Mouse (Mus musculus): Measurements from ENCODE around the gene Hif3a. TPM values are rescaled to one million over a fixed set of nuclear protein-coding genes. Genes with fewer than 3 reads are reported as not detected.

Gene Hif3a
- polyA plus RNA-seq, 1 experiment from 2014 or later: 8.7 TPM

DNA sequence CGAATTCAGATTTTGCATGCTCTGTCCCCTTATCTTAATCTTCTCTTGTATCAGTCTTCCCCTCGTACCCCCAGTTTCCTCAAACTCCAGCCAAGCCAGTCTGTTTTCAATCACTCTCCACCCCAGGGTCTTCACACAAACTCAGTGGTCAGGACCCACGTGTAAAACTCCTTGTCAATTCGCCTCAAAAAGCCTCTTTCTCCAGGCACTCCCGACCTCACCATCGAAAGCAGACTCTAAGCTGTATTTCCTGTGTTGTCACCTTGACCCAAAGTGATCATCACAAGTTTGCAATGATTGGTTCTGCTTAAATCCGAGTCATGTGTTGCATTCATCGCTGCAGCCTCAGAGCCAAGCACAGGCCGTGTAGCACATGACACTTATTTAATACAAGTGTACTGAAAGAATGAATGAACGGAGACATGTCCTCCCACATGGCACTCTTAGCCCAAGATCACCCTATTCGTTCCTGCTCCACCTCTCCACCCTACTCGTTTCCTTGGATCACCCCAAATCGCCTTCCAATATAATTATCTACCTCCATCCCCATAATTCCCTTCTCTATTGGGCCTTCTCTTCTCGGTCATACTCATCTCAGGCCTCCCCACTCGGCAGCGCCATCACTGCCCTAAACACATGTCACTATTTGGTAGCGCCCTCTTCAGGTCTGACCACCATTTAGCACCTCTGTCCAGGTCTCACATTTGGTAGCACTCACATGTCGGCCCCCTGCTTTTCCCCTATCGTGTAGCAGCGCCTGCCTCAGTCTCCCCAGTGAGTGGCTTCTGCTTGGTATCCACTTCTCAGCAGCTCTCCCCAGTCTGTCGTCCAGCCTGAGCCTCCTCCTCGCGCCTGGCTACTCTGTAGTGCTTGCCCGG lies 35.3 kb downstream of the Hif3a start:
- Histone ChIP-seq H3K27me3 (0 out of 2 replicates have a peak, but pooled peaks cover 5% of the 10 kb centered on the region), H3K27ac (peak overlapping the region; percentile 54), H3K4me1 (peaks cover 25% of the 10 kb centered on the region), H3K4me2 (peak overlapping the region; percentile 72), H3K4me3 (replicated peaks) (peak overlapping the region; percentile 77), H3K9me3 (no peaks in the 10 kb centered on the region), H3K9ac (peak overlapping the region; percentile 81), H3K36me3 (replicated peaks) (peaks cover 32% of the 10 kb centered on the region)
- WGBS: 9% methylated on average over 24 of the region's 24 CpGs
- ATAC-seq (ENCODE audit: low FRiP score): peak; percentile 76

DNA sequence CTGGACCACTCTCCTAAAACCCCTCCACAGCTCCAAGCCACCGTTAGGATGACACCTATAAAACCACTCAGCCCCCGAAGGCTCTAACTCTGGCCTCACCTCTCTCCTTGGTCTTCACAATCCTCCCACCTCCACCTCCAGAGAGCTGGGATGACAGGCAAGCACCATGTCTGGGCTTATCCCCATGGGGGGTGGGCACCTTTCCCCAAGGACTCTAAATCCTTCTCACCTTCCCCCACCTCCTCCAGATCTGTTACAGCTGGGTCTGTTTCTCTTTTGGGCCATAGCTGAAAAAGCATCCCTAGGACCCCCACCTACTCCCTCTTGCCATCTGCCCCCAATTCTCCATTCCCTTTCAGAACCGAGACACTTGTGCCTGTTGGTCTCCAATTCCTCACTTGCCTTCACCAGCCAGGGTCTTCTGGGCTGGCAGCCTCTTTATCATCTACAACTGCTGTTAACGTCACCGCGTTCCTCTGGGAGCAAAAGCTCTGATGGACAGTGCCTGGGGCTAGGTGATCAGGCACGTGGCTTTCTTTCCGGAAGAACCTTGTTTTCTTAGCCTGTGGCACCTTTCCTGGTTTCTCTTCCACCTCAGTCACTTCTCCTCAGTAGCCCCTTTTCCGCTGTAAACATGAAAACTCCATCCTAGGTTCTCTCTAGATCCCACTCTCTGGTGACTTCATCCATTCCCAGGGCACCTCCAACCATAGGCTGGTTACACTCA lies 36.2 kb downstream of the Hif3a start:
- peaks cover 27% of the 10 kb centered on the region for H3K4me1 ChIP-seq
- no peak overlapping the region for H3K27ac ChIP-seq
- peak overlapping the region; percentile 72 for H3K4me2 ChIP-seq
- H3K9ac ChIP-seq: peak overlapping the region; percentile 81; the same call in 1 of the 2 replicates
- 82% methylated on average over 9 of the region's 9 CpGs for WGBS
- peak overlapping the region; percentile 77 for H3K4me3 ChIP-seq (replicated peaks)
- no peaks in the 10 kb centered on the region for H3K9me3 ChIP-seq
- ATAC-seq (ENCODE audit: low FRiP score): no peak
- H3K36me3 ChIP-seq (replicated peaks): peaks cover 41% of the 10 kb centered on the region
- H3K27me3 ChIP-seq: no peaks in the 10 kb centered on the region

DNA sequence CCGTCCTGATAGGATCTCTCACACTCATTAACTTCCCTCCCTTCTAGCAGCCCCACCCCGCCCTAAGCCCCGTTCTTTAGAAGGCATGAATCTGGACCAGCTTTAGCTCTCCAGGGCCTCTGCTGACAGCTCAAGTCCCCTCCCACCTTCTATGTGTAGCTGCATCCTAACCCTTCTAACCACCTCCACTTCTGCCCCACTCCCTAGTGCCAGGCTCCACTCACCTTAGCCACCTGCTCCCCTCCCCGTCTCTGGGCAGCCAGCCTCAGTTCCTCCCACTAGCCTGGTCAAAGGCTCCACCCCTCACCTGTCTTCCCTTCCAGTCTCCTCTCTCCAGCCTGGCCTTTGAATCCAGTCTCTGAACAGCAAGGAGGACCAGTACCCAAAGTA lies 36.7 kb downstream of the Hif3a start:
- Histone ChIP-seq H3K9me3 (no peaks in the 10 kb centered on the region), H3K4me2 (no peak overlapping the region), H3K27me3 (no peaks in the 10 kb centered on the region), H3K27ac (no peak overlapping the region), H3K4me1 (peaks cover 30% of the 10 kb centered on the region), H3K36me3 (replicated peaks) (peaks cover 46% of the 10 kb centered on the region), H3K4me3 (replicated peaks) (no peak overlapping the region), H3K9ac (no peak overlapping the region)
- WGBS: 85% methylated on average over 4 of the region's 4 CpGs
- ATAC-seq (ENCODE audit: low FRiP score): no peak

DNA sequence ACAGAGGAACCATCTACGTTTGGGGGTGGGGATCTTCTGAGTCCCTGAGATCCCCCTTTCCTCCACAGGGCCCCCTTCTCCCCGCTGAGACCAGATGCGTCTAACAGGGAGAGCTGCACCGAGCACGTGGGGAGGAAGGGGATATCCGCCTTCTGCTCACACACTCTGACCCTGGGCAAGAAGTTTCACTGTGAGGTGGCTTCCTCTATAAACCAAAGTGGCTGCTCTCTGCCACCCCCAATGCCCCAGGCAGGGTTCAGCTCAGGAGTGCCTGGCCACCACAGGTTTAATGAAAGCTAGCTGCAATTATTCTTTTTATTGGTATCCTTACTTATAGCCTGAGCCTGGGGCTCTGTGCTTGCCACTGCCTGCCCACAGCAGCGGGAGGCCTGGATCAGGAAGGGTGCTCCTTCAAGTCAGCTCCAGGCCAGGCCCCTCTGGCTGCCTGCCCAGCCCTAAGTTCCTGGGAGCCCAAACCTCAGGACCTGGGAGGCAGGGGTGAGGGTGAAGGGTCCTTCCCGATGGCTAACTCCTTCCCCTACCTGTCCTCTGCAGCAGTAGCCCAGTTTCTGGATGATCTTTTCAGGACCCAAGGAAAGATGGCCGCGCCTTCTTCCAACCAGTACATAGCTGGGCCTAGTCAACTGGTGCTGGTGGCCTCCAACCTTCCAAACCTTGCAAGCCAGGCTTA lies 37.3 kb downstream of the Hif3a start:
- H3K4me3 ChIP-seq (replicated peaks): no peak overlapping the region
- H3K4me1 ChIP-seq: peaks cover 30% of the 10 kb centered on the region
- H3K9ac ChIP-seq: no peak overlapping the region
- H3K9me3 ChIP-seq: no peaks in the 10 kb centered on the region
- H3K4me2 ChIP-seq: no peak overlapping the region
- WGBS: 87% methylated on average over 10 of the region's 10 CpGs
- no peaks in the 10 kb centered on the region for H3K27me3 ChIP-seq
- peaks cover 52% of the 10 kb centered on the region for H3K36me3 ChIP-seq (replicated peaks)
- ATAC-seq (ENCODE audit: low FRiP score): no peak
- H3K27ac ChIP-seq: no peak overlapping the region

DNA sequence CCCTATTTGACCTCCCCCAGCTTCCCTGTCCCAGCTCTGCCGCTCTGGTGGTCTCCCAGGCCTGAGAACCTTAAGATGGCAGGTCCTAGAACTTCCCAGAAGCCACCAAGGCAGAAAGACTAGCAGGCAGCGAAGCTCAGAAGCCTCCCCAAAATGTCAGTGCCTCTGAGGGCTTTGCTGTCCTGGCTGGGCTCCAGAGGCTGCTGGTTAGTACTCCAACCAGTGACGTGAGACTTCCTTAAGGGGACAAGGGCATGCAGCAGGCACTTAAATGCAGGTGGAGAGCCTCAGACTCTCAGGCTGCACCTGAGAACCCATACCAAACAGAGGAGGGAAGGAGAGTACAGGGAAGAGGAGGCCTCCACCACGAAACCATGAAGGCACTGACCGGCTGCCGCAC lies 38.1 kb downstream of the Hif3a start:
- peaks cover 60% of the 10 kb centered on the region for H3K36me3 ChIP-seq (replicated peaks)

DNA sequence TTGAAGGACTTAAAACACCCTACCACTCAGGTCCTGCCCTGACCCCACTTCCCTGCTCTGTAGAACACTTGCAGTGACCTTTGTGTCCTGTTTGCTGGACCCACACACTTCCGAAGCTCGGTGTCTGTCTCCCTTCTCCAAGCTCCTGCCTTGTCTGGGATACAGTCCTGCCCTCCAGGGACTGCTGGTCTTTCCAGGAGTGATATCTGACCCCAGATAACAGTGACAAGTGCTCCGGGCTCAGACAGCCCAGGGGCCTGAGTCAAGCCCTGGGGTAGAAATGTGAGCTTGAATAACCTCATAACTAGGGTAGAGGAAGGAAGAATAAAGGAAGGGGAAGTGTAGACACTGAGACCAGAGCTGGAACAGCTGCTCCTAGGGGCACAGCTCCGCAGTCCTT lies 38.5 kb downstream of the Hif3a start:
- ATAC-seq (ENCODE audit: low FRiP score): no peak
- H3K27me3 ChIP-seq: no peaks in the 10 kb centered on the region
- H3K4me3 ChIP-seq (replicated peaks): no peak overlapping the region
- no peak overlapping the region for H3K4me2 ChIP-seq
- H3K9ac ChIP-seq: no peak overlapping the region
- H3K36me3 ChIP-seq (replicated peaks): peaks cover 60% of the 10 kb centered on the region
- no peak overlapping the region for H3K27ac ChIP-seq
- peaks cover 30% of the 10 kb centered on the region for H3K4me1 ChIP-seq
- 92% methylated on average over 4 of the region's 4 CpGs for WGBS
- H3K9me3 ChIP-seq: no peaks in the 10 kb centered on the region

More for the DNA sequence above, 38.1 kb downstream of the Hif3a start:
- H3K9ac ChIP-seq: no peak overlapping the region
- H3K9me3 ChIP-seq: no peaks in the 10 kb centered on the region
- no peak overlapping the region for H3K4me3 ChIP-seq (replicated peaks)
- H3K4me1 ChIP-seq: peaks cover 30% of the 10 kb centered on the region
- WGBS: 96% methylated on average over 6 of the region's 6 CpGs
- ATAC-seq (ENCODE audit: low FRiP score): no peak
- no peak overlapping the region for H3K4me2 ChIP-seq
- H3K27ac ChIP-seq: no peak overlapping the region
- H3K27me3 ChIP-seq: no peaks in the 10 kb centered on the region

DNA sequence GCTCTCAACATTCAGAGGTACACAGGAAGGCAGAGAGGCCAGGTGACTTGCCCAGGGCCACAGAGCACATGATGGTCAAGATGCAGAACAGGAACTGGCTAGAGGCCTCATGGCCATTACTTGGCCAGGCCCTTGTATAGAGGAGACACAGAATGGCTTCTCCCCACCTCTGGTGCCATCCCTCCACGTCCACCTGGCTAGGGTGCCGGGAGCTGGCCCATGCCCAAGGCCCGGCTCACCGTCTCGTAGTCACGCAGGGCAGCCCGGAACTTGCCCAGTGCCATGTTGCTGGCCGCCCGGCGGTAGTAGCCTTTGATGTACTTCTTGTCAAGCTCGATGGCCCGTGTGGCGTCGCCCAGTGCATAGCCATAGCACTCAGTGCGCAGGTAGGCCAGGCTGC lies 40.1 kb downstream of the Hif3a start:
- no peak overlapping the region for H3K4me2 ChIP-seq

DNA sequence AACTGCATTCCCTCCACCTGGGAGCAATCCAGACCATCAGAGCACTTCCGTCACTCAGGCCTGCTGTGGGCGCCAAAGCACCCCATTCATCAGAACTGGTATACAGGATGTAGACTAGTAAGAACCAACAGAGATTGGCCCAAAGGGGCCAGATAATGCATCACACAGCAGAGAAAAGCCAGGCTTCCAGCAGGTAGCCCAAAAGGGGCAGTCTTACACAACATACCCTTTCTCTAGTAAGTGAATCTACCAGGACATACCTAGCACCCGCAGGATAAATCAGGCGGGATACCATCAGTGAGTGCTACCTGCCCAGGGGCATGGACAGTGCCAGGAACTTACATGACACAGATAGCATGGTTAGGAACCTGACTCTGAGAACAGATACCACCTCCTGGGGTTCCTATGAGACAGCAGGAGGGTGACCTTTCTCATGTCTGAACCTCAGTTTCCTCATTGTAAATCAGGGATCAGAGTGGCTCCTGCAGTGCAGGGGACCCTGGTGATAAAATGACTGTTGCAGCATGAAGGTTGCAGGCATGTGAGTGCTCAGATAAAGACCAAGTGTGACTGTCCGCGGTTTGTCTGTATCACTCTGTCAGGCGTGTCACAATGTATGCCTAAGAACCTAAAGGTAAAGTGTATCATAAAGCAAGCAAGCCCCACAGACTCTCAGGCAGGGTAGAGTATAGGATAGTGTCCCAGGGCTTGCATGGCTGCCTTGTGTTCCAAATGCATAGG lies 42.6 kb downstream of the Hif3a start:
- H3K9me3 ChIP-seq: no peaks in the 10 kb centered on the region
- H3K27me3 ChIP-seq: no peaks in the 10 kb centered on the region
- WGBS: 93% methylated on average over 7 of the region's 7 CpGs
- H3K27ac ChIP-seq: no peak overlapping the region
- no peak for ATAC-seq (ENCODE audit: low FRiP score)
- H3K4me2 ChIP-seq: no peak overlapping the region
- peaks cover 5% of the 10 kb centered on the region; the same call in 1 of the 2 replicates for H3K4me1 ChIP-seq
- H3K36me3 ChIP-seq (replicated peaks): peaks cover 83% of the 10 kb centered on the region
- H3K9ac ChIP-seq: no peak overlapping the region
- H3K4me3 ChIP-seq (replicated peaks): no peak overlapping the region

More for the DNA sequence above, 40.1 kb downstream of the Hif3a start:
- no peak overlapping the region for H3K27ac ChIP-seq
- H3K9me3 ChIP-seq: no peaks in the 10 kb centered on the region
- ATAC-seq (ENCODE audit: low FRiP score): no peak
- no peaks in the 10 kb centered on the region for H3K27me3 ChIP-seq
- H3K4me1 ChIP-seq: peaks cover 30% of the 10 kb centered on the region
- WGBS: 95% methylated on average over 15 of the region's 15 CpGs
- H3K9ac ChIP-seq: no peak overlapping the region
- no peak overlapping the region for H3K4me3 ChIP-seq (replicated peaks)
- H3K36me3 ChIP-seq (replicated peaks): peaks cover 68% of the 10 kb centered on the region

DNA sequence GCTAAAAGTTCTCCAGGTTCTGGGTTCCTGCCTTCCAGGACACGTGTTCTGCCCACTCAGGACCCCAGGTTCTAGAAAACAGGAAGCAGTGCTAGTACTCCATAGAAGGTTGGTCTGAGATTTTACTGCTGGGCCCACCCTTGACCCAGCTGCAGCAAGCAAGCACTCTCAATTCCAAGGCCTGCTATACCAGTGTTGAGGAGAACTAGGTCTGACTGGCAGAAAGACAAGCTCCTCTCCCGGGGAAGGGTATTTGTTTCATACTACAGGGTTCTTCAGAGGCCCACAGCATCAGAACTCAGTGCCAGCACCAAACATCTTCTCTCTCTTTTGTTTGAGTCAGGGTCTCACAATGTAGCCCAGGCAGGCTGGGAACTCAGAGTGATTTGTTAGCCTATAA lies 44.3 kb downstream of the Hif3a start:
- peaks cover 86% of the 10 kb centered on the region for H3K36me3 ChIP-seq (replicated peaks)
- ATAC-seq (ENCODE audit: low FRiP score): no peak
- H3K27ac ChIP-seq: no peak overlapping the region
- H3K4me1 ChIP-seq: peaks cover 5% of the 10 kb centered on the region; the same call in 1 of the 2 replicates
- H3K27me3 ChIP-seq: no peaks in the 10 kb centered on the region
- H3K9me3 ChIP-seq: no peaks in the 10 kb centered on the region
- H3K4me2 ChIP-seq: no peak overlapping the region
- no peak overlapping the region for H3K4me3 ChIP-seq (replicated peaks)
- no peak overlapping the region for H3K9ac ChIP-seq
- 80% methylated on average over 2 of the region's 2 CpGs for WGBS

DNA sequence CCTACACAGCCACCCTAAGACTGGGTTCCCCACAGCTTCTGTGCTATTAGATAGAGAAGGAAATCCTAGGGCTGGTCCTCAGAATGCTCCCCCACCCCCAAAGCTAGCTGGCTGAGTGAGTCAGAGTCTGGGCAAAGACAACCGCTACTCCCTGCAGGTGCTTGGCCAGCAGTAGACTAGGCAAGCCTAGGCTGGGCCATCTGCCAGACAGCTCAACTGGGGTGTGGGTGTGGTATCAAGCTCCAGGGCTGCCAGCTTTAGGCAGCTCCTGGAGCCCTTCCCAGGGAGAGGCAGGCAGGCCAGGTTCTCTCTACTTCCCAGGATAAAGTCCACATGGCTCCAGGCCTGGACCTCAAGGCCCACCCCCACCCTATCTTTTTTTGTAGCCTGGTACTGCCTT lies 45.2 kb downstream of the Hif3a start:
- no peak for ATAC-seq (ENCODE audit: low FRiP score)
- H3K27me3 ChIP-seq: no peaks in the 10 kb centered on the region
- H3K4me1 ChIP-seq: peaks cover 5% of the 10 kb centered on the region; the same call in 1 of the 2 replicates
- H3K9me3 ChIP-seq: no peaks in the 10 kb centered on the region
- H3K9ac ChIP-seq: no peak overlapping the region
- no peak overlapping the region for H3K4me3 ChIP-seq (replicated peaks)
- peaks cover 87% of the 10 kb centered on the region for H3K36me3 ChIP-seq (replicated peaks)
- 83% methylated on average over 1 of the region's 1 CpGs for WGBS
- no peak overlapping the region for H3K4me2 ChIP-seq
- no peak overlapping the region for H3K27ac ChIP-seq

DNA sequence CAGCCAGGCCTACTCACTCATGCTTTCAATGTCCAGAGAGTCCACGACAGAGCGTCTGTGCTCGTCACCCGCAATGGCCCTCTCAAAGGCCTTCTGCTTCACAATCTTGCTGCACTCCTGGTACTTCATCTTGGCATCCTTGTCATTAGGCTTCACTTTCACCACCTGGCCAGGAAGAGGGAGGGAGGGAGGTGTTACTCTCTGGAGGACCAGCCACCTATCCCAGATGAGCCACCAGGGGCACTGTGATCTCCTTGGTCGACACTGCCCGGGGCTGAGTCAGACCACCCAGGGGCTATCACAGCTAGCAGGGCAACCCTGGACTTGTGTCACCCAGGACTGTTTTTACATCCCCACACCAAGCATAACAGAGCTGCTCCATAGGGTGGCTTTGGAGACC lies 46.8 kb downstream of the Hif3a start:
- Histone ChIP-seq H3K4me3 (replicated peaks) (no peak overlapping the region), H3K36me3 (replicated peaks) (peaks cover 87% of the 10 kb centered on the region), H3K4me2 (no peak overlapping the region), H3K27ac (no peak overlapping the region), H3K4me1 (no peaks in the 10 kb centered on the region), H3K9ac (no peak overlapping the region), H3K9me3 (no peaks in the 10 kb centered on the region), H3K27me3 (no peaks in the 10 kb centered on the region)
- no peak for ATAC-seq (ENCODE audit: low FRiP score)
- WGBS: 84% methylated on average over 6 of the region's 6 CpGs

Data from forebrain, embryonic 12.5 days (tissue).